Mouse (Mus musculus): ENCODE measurements around the gene Add3.

Gene Add3

GRCm38 (mm10) chr19:53228064-53228794, 88.0 kb downstream of the Add3 start:
- intact Hi-C loops (cut with DNase I): loop anchor here (5.0 kb wide), 1 partner anchor 86 kb away; the partner anchor contains the start of gene Add3

GRCm38 (mm10) chr19:53230942-53231815, 90.9 kb downstream of the Add3 start:
- intact Hi-C loops (cut with DNase I): no loop called here

GRCm38 (mm10) chr19:53233586-53233985, 93.3 kb downstream of the Add3 start:
- intact Hi-C loops (cut with DNase I): no loop called here

DNA sequence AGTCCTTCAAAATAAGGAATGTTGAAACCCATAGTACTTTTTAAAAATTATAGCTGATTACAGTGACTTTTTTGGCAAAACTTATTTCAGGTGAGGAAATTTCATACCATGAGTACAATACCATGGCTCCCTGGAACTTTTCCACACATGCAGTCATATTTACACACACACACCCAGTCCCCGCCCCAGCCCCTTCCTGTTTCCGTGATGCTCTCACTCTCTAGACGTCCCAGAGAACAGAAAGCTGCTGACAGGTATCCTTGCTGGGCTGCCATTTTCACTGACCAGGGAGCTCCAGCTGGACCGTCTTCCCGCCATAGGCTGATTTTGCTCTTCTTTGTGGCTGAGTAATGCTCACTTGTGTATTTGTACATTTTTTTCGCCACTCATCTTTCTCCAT, 101.6 kb downstream of the Add3 start:
- intact Hi-C loops (cut with DNase I): no loop called here

DNA sequence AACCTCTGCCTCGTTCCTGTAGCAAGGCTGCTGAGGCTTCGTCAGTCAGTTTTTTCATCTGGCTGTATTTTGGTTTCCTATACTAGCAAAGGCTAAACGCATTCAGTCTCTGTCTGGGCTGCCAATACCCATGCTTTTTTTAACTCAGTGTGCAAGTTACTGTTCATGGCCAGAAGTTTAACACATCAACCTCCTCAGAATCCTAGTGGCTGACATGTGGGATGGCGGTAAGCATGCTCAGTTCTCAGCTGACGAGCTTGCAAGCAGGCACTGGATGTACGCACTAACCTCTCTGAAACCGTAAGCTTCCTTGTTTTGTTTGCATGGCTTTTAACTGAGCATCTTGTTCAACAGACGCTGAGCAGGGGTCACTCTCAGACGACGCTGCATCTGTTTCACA, 103.7 kb downstream of the Add3 start:
- intact Hi-C loops (cut with DNase I): no loop called here

GRCm38 (mm10) chr19:53247558-53247957, 107.3 kb downstream of the Add3 start:
- intact Hi-C loops (cut with DNase I): loop anchor here (5.0 kb wide), 1 partner anchor 65 kb away; the partner anchor contains the start of gene Mxi1

DNA sequence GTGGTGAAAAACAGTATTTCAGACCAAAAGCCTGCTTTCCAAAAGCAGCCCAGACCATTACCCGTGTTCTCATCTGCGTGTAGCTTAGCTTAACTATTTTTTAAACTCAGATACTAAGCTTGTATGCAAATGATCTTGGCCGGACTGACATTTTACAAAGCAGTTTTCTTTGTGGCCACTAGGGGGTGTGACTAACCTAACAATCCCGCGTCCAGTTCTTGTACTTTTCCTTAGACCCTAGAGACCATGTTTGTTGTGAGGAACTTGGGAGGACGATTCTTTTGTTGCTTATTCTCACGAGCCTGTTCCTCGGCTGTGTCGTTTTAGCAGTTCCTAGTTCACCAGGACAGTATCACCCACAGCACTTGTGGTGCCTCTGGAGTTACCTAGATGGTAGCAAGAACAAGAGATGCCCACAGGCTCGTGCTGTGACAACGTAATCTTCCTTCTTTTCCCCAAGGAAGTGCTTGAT, 107.8 kb downstream of the Add3 start:
- intact Hi-C loops (cut with DNase I): loop anchor here (2.0 to 5.0 kb wide), 2 partner anchors 64 to 121 kb away; partner anchors contain the start of gene Mxi1

- intact Hi-C loops (cut with DNase I): no loop called here
Observed at GRCm38 (mm10) chr19:53251015-53251414, 110.8 kb downstream of the Add3 start.

DNA sequence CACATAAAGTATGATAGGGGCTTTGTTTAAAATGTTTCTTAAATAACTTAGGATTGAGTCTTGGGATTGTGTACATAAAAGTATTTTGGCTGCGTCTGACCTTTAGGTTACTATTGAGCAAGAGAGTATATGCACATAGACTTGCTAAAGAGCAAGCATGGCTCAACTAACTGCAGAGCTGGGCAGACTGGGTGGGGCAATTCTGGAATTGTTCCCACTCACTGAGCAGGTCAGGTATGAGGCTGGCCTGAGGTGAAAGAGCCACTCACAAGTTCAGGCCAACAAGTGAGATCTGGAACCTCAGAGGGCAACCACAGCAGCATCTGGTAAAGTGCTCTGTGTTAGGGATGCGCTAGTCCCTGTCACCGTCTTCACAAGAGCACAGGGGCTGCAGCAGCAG, 111.4 kb downstream of the Add3 start:
- intact Hi-C loops (cut with DNase I): no loop called here

- intact Hi-C loops (cut with DNase I): no loop called here
Observed at GRCm38 (mm10) chr19:53252111-53253028, 112.1 kb downstream of the Add3 start.

DNA sequence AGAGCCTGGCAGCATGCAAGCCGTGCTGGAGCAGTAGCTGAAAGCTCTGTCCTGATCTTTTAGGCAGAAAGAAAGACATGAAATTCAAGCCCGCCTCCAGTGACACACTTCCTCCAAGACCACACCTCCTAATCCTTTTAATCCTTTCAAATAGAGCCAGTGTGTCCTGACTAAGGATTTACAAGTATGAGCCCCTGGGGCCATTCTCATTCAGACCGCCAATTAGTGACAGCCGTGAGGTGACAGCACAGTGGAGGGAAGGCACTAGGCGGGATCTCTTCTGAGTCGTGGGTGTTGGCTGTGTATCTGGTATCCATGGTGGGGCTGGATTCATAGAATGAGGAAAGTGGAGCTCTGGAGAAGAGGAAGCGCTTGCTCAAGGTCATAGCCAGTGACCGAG, 116.1 kb downstream of the Add3 start:
- intact Hi-C loops (cut with DNase I): no loop called here

DNA sequence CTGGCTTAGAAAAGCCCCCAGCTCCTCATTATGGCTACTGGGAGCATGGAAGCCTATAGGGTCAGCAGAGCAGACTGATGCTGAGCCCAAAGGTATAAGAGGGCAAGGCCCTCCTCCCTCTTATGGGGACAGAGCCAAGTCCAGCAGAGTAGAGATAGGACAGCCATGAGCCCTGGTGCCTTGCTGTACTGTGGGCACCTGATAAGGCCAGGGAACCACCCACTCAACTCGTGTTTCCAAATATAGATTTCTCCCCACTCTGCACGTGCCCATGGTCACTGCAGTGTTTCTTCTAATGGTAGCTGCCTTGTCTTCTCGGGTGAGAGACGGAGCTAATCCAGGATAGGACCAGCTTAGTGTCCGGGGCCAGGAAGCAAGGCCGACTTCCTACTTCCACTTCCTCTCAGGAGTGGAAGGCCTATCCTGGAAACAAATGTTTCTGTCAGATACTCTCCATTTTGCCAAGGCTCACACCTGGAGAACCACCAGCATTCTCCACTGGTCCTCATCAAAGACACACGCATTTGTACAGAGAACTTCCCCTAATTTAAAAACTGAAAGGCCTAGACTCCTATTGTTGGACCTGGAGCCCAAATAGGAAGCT, 116.8 kb downstream of the Add3 start:
- intact Hi-C loops (cut with DNase I): no loop called here

- intact Hi-C loops (cut with DNase I): no loop called here
Observed at GRCm38 (mm10) chr19:53257631-53258560, 117.7 kb downstream of the Add3 start.

GRCm38 (mm10) chr19:53258740-53259506, 118.7 kb downstream of the Add3 start:
- intact Hi-C loops (cut with DNase I): no loop called here

DNA sequence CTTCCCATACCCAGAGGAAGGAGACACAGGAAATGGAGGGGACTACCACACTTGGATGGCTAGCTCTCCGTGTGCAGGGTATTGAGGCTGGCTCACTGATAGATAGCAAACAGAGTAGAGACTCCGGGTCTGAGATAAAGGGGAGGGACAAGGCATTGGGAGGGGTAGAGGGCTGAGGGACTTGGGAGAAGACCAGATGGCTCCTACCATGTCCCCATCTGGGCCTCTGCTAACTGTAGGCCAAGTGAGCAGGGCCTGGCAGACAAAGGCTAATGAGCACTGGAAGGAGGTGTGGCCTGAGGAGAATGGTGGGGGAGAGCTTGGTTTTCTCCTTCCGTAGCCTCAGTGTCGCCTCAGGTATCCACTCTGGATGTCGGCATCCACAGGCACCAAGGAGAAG, 119.3 kb downstream of the Add3 start:
- intact Hi-C loops (cut with DNase I): no loop called here

- intact Hi-C loops (cut with DNase I): no loop called here
Observed at GRCm38 (mm10) chr19:53260261-53260660, 120.0 kb downstream of the Add3 start.

DNA sequence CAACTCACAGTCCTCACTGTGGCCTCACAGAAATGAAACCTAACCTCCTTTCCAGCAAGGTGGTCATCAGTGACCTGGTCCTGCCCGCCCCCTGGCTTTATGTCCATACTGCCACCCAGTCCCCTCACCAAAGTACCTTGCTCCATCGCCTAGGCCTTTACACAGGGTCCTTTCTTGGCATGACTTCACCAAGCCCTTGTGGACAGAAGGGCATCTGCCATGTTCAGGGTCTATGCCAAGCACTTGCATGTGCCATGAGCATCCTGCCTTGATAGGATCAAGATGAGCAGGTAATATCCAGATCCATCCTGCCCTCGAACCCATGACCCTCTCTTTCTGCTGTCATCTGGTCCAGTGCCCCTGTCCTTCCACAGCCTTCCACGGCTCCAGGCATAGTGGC, 120.6 kb downstream of the Add3 start:
- intact Hi-C loops (cut with DNase I): no loop called here

- intact Hi-C loops (cut with DNase I): no loop called here
Observed at GRCm38 (mm10) chr19:53262061-53262460, 121.8 kb downstream of the Add3 start.
